Mouse (Mus musculus): ENCODE measurements around the gene Clcn2.

DNA sequence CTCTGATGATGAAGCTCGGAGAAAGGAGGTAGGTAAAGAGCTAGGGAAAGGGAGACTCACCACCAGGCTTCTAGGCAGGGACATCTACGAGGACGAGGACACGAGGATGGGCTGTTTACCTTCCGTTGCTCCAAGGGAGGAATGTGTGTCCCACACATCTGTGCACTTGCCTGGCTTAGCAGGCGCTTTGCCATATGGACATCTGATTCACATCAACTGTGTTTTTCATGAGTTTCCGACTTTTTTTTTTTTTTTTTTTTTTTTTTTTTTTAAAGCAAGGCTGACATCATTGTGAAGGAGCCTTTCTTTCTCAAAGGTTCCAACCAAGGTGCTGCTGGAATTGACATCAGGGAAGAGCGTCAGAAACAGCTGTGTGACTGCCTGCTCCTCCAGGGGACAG, 33.0 kb upstream of the Clcn2 start:
- TF ChIP-seq POLR2A (IDR thresholded peaks at IDR 0.05; ENCODE audit: control insufficient read depth in 1 of 2, insufficient read depth in 1 of 2, low read depth in 1 of 2, low read length in 2 of 2, poor library complexity in 1 of 2) (no peak), ETS1 (IDR thresholded peaks at IDR 0.05; ENCODE audit: low read depth, low read length) (no peak), CTCF (IDR thresholded peaks at IDR 0.05 in 2 of 3, conservative IDR thresholded peaks at IDR 0.05 in 1 of 3; ENCODE audit: control insufficient read depth in 1 of 3, insufficient read depth in 1 of 3, low read depth in 2 of 3, low read length in 3 of 3, poor library complexity in 1 of 3, severe bottlenecking in 1 of 3) (no peak), GABPA (IDR thresholded peaks at IDR 0.05; ENCODE audit: low read depth, low read length) (no peak), SIN3A (IDR thresholded peaks at IDR 0.05; ENCODE audit: low read length) (no peak), EP300 (IDR thresholded peaks at IDR 0.05; ENCODE audit: low read depth in 1 of 2, low read length in 2 of 2) (no peak), TAL1 (IDR thresholded peaks at IDR 0.05; ENCODE audit: low read length) (no peak), CHD2 (IDR thresholded peaks at IDR 0.05; ENCODE audit: low read length) (no peak), KAT2A (conservative IDR thresholded peaks at IDR 0.05; ENCODE audit: low read depth, low read length) (no peak), CHD1 (IDR thresholded peaks at IDR 0.05; ENCODE audit: low read depth, low read length) (no peak), MAX (IDR thresholded peaks at IDR 0.05; ENCODE audit: low read length) (no peak), MYC (IDR thresholded peaks at IDR 0.05; ENCODE audit: low read depth, low read length) (no peak), USF2 (IDR thresholded peaks at IDR 0.05; ENCODE audit: borderline replicate concordance in 1 of 2, insufficient read depth in 1 of 2, low read depth in 1 of 2, low read length in 2 of 2) (no peak)

Data from MEL (cell line).